Mouse (Mus musculus) G1E (cell line): Measurements from ENCODE around the gene Thop1.

Experiments used
- CTCF ChIP-seq: IDR thresholded peaks from 2 replicates; pipeline ENCODE4 v1.5.1; 2012; ENCODE audit warnings: low read depth, low read length, inconsistent platforms, mixed read lengths
- POLR2AphosphoS5 ChIP-seq: IDR thresholded peaks from 2 replicates; pipeline ENCODE4 v1.6.1; 2012; ENCODE audit warnings: low read depth, low read length, inconsistent platforms; ENCODE audit not compliant: insufficient replicate concordance
- TAL1 ChIP-seq: conservative IDR thresholded peaks from 2 replicates; pipeline ENCODE4 v1.6.1; 2012; ENCODE audit warnings: low read depth, low read length, inconsistent platforms, mixed read lengths

DNA sequence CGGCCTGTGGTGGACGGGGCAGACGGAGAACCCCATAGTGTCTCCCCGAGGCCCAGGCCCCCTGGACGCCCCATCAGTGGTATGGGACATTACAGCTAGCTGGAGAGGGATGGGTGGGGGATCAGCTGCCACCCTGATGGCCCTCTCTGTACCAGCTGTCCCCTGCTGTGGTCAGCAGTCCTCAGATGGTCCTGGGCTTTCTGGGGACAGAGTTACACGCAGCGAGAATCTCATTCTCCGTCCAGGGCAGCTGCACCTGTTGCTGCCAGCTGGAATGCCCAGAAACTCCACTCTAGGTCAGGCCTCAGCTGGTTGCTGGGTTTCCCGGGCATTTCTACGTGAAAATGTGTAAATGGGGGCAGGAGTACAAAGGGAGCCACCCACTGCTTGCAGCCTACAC, 49.8 kb downstream of the Thop1 start:
- no peak for TF ChIP-seq CTCF
- no peak for TF ChIP-seq POLR2AphosphoS5
- TF ChIP-seq TAL1: no peak
